Mouse (Mus musculus): ENCODE data around the gene Egfl6.

GRCm38 (mm10) chrX:166621560-166622301 is 36.2 kb upstream of the Egfl6 start:
- TF ChIP-seq ZNF384 (IDR thresholded peaks at IDR 0.05; ENCODE audit: low read depth, low read length) (no peak), MAFK (IDR thresholded peaks at IDR 0.05; ENCODE audit: insufficient read depth, low read depth, low read length) (no peak), ZC3H11A (IDR thresholded peaks at IDR 0.05; ENCODE audit: borderline replicate concordance, low read depth, low read length) (no peak), HCFC1 (IDR thresholded peaks at IDR 0.05; ENCODE audit: borderline replicate concordance, insufficient read depth, low read length) (no peak)

Data from ES-E14 (cell line).